Mouse (Mus musculus) right cerebral cortex, postnatal 4 days (tissue): ENCODE measurements at regions not wholly inside any gene's neighbourhood (a gene's known extent, or its start where the extent isn't known, plus 50 kb on each side); places are given as distances from the start of the nearest gene placed in this dataset.

Experiments
- DNase-seq: peaks from one replicate; pipeline ENCODE4 v3.0.0-alpha.2; 2022

GRCm38 (mm10) chr1:57032407-57032806, 54.0 kb upstream of the Satb2 start:
- no peak for DNase-seq

- no peak for DNase-seq
These were observed 54.8 kb upstream of the Satb2 start for GRCm38 (mm10) chr1:57033244-57033643.

GRCm38 (mm10) chr1:57034411-57034810, 56.0 kb upstream of the Satb2 start:
- no peak for DNase-seq

GRCm38 (mm10) chr1:57036382-57036781, 57.9 kb upstream of the Satb2 start:
- no peak for DNase-seq

GRCm38 (mm10) chr1:57040201-57040600, 61.8 kb upstream of the Satb2 start:
- DNase-seq: no peak

GRCm38 (mm10) chr1:57041578-57041977, 63.1 kb upstream of the Satb2 start:
- no peak for DNase-seq

- no peak for DNase-seq
These were observed 75.4 kb upstream of the Satb2 start for GRCm38 (mm10) chr1:57053836-57054235.

GRCm38 (mm10) chr1:57055976-57056375, 77.5 kb upstream of the Satb2 start:
- no peak for DNase-seq

- DNase-seq: no peak
These were observed 80.8 kb upstream of the Satb2 start for GRCm38 (mm10) chr1:57059216-57059615.

GRCm38 (mm10) chr1:57075221-57075620, 96.8 kb upstream of the Satb2 start:
- no peak for DNase-seq

- no peak for DNase-seq
These were observed 98.2 kb upstream of the Satb2 start for GRCm38 (mm10) chr1:57076696-57077095.

GRCm38 (mm10) chr1:57080306-57080705, 101.9 kb upstream of the Satb2 start:
- DNase-seq: no peak

- DNase-seq: no peak
These were observed 104.7 kb upstream of the Satb2 start for GRCm38 (mm10) chr1:57083134-57083533.

- DNase-seq: no peak
These were observed 105.2 kb upstream of the Satb2 start for GRCm38 (mm10) chr1:57083540-57084083.

- peak; percentile 27 for DNase-seq
These were observed 117.2 kb upstream of the Satb2 start for GRCm38 (mm10) chr1:57095361-57096247.

- DNase-seq: no peak
These were observed 117.8 kb upstream of the Satb2 start for GRCm38 (mm10) chr1:57096248-57096600.

GRCm38 (mm10) chr1:57096740-57097139, 118.3 kb upstream of the Satb2 start:
- no peak for DNase-seq

GRCm38 (mm10) chr1:57100614-57101013, 122.2 kb upstream of the Satb2 start:
- DNase-seq: no peak

GRCm38 (mm10) chr1:57107308-57107707, 128.9 kb upstream of the Satb2 start:
- DNase-seq: no peak

GRCm38 (mm10) chr1:57120678-57121077, 142.2 kb upstream of the Satb2 start:
- DNase-seq: no peak

GRCm38 (mm10) chr1:57144181-57144580, 165.7 kb upstream of the Satb2 start:
- peak; percentile 16 for DNase-seq

GRCm38 (mm10) chr1:57155869-57156268, 177.4 kb upstream of the Satb2 start:
- DNase-seq: no peak

- DNase-seq: no peak
These were observed 186.0 kb upstream of the Satb2 start for GRCm38 (mm10) chr1:57164443-57164842.

- peak; percentile 16 for DNase-seq
These were observed 195.9 kb upstream of the Satb2 start for GRCm38 (mm10) chr1:57174289-57174890.
